Mouse (Mus musculus) liver, adult 2 months (tissue): ENCODE results near the gene Psmd5.

Source experiments
- CTCF ChIP-seq: fragments of 200-500 bp; IDR thresholded peaks from 2 replicates; pipeline ENCODE4 v1.5.1; 2011; ENCODE audit warnings: low read depth, low read length, control low read depth
- POLR2A ChIP-seq: fragments of 200-500 bp; IDR thresholded peaks from 2 replicates; pipeline ENCODE4 v1.6.1; 2011; ENCODE audit warnings: low read length, control low read depth; ENCODE audit not compliant: insufficient read depth; ENCODE audit errors: extremely low read depth

DNA sequence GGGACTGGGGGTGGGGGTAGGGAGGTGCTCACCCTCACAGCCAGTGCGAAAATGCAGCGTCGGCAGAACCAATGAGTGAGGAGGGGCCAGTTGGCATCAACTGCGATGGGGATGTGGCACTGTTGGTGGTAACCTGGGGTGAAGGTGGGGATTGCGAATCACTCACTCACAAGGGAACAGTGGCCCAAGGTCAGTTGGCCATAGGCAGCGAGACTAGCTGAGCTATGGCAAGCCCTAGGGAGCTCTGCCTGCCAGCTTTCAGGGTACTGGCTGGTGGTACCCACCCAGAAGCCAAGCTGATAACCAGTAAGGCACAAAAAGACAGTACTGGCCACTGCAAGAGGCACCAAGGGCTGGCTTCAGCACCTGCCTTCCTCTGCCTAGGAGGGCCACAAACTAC, 31.7 kb upstream of the Psmd5 start:
- TF ChIP-seq POLR2A (no peak), CTCF (no peak)
